Mouse (Mus musculus) hindbrain, postnatal 0 days (tissue): ENCODE measurements at regions not wholly inside any gene's neighbourhood (a gene's known extent, or its start where the extent isn't known, plus 50 kb on each side); places are given as distances from the start of the nearest gene placed in this dataset.

ENCODE experiments used
- ATAC-seq: fragments of 200-750 bp; cut with Nextera tagmentation; 2 replicates; pipeline ENCODE4 v1.8.0; 2017; ENCODE audit warnings: mild to moderate bottlenecking, moderate TSS enrichment, moderate library complexity
- DNase-seq: peaks from one replicate; pipeline ENCODE4 v3.0.0-alpha.2; 2015; ENCODE audit warnings: low spot score
- H3K27ac ChIP-seq: fragments of 300-500 bp; sonication (generic); 2 replicates; pipeline ENCODE4 v1.5.1; 2014; ENCODE audit warnings: mild to moderate bottlenecking
- H3K27me3 ChIP-seq: fragments of 300-500 bp; sonication (generic); 2 replicates; pipeline ENCODE4 v1.6.1; 2014; ENCODE audit warnings: low read length, mixed read lengths; ENCODE audit not compliant: insufficient read depth
- H3K36me3 ChIP-seq: fragments of 300-500 bp; sonication (generic); 2 replicates; pipeline ENCODE4 v1.6.1; 2014; ENCODE audit warnings: low read length, mixed read lengths; ENCODE audit not compliant: insufficient read depth
- H3K4me1 ChIP-seq: fragments of 300-500 bp; sonication (generic); 2 replicates; pipeline ENCODE4 v1.6.1; 2014; ENCODE audit warnings: antibody characterized with exemption, low read length, mixed read lengths; ENCODE audit not compliant: insufficient read depth
- H3K4me2 ChIP-seq: fragments of 300-500 bp; sonication (generic); 2 replicates; pipeline ENCODE4 v1.6.1; 2014; ENCODE audit warnings: low read depth, mild to moderate bottlenecking, low read length, moderate library complexity, mixed read lengths
- H3K4me3 ChIP-seq: fragments of 300-500 bp; sonication (generic); 2 replicates; pipeline ENCODE4 v1.5.1; 2014; ENCODE audit warnings: low read length
- H3K9ac ChIP-seq: fragments of 300-500 bp; sonication (generic); replicated peaks from 2 replicates; pipeline ENCODE4 v1.6.1; 2014; ENCODE audit warnings: mild to moderate bottlenecking, low read length, moderate library complexity, mixed read lengths
- H3K9me3 ChIP-seq: fragments of 300-500 bp; sonication (generic); 2 replicates; pipeline ENCODE4 v1.6.1; 2016; ENCODE audit warnings: low read length, mixed read lengths
- CTCF ChIP-seq: IDR thresholded peaks from 2 replicates; pipeline ENCODE4 v1.5.1; 2016; ENCODE audit warnings: antibody characterized with exemption, control low read depth, low read depth
- WGBS: fragments of 180-500 bp; shearing (Covaris S2); extraction: QIAGEN DNeasy Blood & Tissue Kit; methylation state at CpG from one replicate; pipeline ENCODE4 v1.1.7; 2014; 5-methylcytosine and 5-hydroxymethylcytosine counted together

DNA sequence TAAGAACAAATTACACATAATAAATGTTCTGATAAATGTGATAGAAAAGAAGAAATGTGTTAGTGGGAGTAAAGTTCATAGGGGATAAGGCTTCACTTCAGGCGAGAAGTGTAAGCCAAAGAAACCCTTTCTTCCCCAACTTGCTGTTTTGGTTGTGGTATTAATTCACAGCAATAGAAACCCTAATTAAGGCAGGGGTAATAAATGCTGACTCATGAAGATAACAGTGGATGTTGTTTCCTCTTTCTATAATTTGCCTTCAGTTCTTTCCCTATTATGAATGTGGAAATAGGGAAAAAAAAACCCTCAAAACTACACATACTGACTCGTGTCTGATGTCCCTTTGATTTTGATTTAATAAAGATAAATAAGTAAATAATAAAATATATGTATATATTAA lies 104.8 kb upstream of the Ccn2 start:
- Histone ChIP-seq H3K4me3 (no peak overlapping the region), H3K9me3 (no peaks in the 10 kb centered on the region), H3K36me3 (no peaks in the 10 kb centered on the region), H3K27ac (no peak overlapping the region), H3K4me2 (no peak overlapping the region), H3K4me1 (no peaks in the 10 kb centered on the region), H3K27me3 (no peaks in the 10 kb centered on the region), H3K9ac (no peak overlapping the region)
- WGBS: 88% methylated on average over 2 of the region's 2 CpGs
- TF ChIP-seq CTCF: no peak
- no peak for ATAC-seq
- DNase-seq: no peak

DNA sequence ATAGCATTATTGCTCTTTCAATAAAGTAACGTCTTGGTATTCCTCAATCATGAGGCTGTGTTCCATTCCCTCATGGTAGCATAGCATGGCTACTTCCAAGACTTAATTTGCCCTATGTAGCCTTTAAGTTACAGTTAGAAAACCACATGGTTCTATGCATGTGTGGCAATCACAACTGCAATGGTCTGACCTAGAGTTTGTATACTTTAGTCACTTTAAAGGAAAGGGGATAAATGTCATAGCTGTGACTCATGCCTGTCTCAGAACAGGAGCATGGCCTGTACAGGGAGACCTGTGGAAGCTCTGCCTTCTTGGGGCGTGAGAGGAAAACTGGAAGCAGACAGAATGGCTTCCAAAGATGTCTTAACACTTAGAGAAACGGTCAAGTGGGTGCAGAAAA lies 103.4 kb upstream of the Ccn2 start:
- 91% methylated on average over 3 of the region's 3 CpGs for WGBS
- no peak overlapping the region for H3K27ac ChIP-seq
- H3K4me1 ChIP-seq: no peaks in the 10 kb centered on the region
- DNase-seq (no peak), ATAC-seq (no peak)
- no peak overlapping the region for H3K4me2 ChIP-seq
- no peak for TF ChIP-seq CTCF
- no peak overlapping the region for H3K4me3 ChIP-seq
- H3K9me3 ChIP-seq: no peaks in the 10 kb centered on the region
- H3K36me3 ChIP-seq: no peaks in the 10 kb centered on the region
- H3K9ac ChIP-seq: no peak overlapping the region
- no peaks in the 10 kb centered on the region for H3K27me3 ChIP-seq

DNA sequence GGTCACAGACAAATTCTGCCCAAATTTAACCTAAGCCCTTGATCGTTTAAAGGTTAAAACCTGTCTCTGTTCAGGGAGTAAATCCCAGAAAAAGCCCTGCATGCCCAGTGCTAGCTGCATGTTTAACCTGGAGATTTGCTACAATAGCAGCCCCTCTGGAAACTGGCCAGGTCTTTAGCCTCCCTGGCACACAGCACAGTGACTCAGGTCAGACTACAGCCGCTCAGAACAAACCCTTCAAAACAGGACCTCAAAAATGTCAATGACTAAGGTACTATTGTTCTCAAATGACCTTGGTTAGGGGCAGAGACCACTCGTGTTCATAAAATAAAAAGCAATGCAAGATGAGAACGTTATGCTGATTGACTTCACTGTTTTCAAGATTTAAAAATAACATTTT lies 101.8 kb upstream of the Ccn2 start:
- H3K27me3 ChIP-seq: no peaks in the 10 kb centered on the region
- H3K4me3 ChIP-seq: no peak overlapping the region
- H3K36me3 ChIP-seq: no peaks in the 10 kb centered on the region
- WGBS: 54% methylated on average over 4 of the region's 4 CpGs
- no peaks in the 10 kb centered on the region for H3K9me3 ChIP-seq
- no peak for ATAC-seq
- H3K9ac ChIP-seq: no peak overlapping the region
- H3K27ac ChIP-seq: no peak overlapping the region
- no peak for TF ChIP-seq CTCF
- no peak overlapping the region for H3K4me2 ChIP-seq
- H3K4me1 ChIP-seq: no peaks in the 10 kb centered on the region
- DNase-seq: peak; percentile 41

DNA sequence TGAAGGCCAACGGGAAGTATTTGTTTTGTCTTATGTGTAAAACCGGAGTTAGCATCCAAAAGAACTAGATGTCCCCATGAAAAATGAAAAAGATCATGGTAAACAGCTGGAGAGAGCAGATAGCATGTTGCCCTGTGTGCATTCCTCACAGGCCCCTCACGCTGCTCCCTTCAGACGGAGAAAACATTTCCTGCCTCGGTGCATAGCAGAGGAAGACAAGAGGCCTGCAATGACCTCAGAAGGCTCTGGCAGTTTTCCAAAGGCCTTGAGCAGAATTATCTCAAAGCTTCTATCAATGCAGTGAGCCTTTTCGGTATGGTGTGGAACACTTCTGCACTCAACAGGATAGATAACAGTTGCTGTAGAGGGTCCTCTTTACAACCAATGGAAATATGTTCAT lies 101.3 kb upstream of the Ccn2 start:
- Histone ChIP-seq H3K4me3 (no peak overlapping the region), H3K27me3 (no peaks in the 10 kb centered on the region), H3K4me1 (no peaks in the 10 kb centered on the region), H3K4me2 (no peak overlapping the region), H3K9ac (no peak overlapping the region), H3K36me3 (no peaks in the 10 kb centered on the region), H3K9me3 (no peaks in the 10 kb centered on the region), H3K27ac (no peak overlapping the region)
- no peak for TF ChIP-seq CTCF
- peak; percentile 54 for DNase-seq
- ATAC-seq: no peak
- WGBS: 49% methylated on average over 6 of the region's 6 CpGs

DNA sequence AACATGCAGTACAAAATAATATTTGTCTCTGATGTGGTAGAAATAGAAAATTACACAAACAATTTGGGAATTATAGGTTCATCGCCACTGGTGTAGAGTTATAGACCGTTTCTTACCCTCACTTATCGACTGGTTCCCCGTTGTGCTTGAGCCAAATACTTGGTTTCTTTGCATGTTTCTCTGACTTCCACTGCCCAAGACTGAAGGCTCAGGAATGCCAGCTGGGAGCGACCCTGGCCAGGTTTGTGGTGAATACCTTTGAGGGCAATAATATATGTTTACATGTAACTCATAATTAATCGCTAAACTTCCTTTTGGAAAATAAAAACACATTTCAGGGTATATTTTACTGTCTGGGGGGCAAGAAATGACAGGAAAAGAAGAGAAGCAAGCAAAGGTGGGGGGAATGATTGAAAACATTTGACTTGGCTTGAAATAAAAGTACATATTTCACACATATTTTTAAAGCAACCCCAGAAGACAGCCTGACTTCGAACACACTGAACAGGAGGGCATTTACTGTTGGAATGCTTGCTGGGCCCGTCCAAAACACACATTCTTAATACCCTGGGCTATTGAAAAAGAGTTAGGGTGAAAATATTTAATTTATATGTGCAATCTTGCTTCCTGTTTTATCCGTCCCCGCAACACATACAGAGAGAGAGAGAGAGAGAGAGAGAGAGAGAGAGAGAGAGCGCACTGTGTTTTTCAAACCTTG lies 75.3 kb upstream of the Ccn2 start:
- Histone ChIP-seq H3K9me3 (no peaks in the 10 kb centered on the region), H3K9ac (no peak overlapping the region), H3K4me1 (no peaks in the 10 kb centered on the region), H3K27ac (no peak overlapping the region), H3K4me2 (no peak overlapping the region), H3K4me3 (no peak overlapping the region), H3K27me3 (no peaks in the 10 kb centered on the region), H3K36me3 (no peaks in the 10 kb centered on the region)
- ATAC-seq: no peak
- no peak for DNase-seq
- TF ChIP-seq CTCF: no peak
- 89% methylated on average over 11 of the region's 11 CpGs for WGBS

DNA sequence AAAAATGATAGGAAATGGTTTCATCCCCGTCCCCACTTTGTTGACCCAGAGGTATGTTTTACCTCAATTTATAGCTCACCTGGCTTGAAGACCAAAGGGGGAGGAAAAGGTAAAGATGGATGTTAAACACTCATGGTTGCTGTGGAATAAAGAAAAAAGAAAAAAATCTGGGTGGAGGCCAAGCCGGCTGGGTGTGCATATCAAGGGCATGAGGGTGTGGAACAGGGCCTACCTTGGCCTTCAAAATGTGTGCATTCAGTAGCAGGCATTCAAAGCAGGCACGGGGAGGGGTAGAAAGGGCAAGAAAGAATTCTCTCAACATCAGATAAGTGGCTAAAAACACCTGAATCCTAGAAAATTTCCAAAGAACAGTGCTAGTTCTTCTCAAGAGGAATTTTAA lies 74.7 kb upstream of the Ccn2 start:
- H3K27me3 ChIP-seq: no peaks in the 10 kb centered on the region
- H3K27ac ChIP-seq: no peak overlapping the region
- DNase-seq (no peak), ATAC-seq (no peak)
- no peaks in the 10 kb centered on the region for H3K4me1 ChIP-seq
- no peaks in the 10 kb centered on the region for H3K36me3 ChIP-seq
- no peaks in the 10 kb centered on the region for H3K9me3 ChIP-seq
- WGBS: 88% methylated on average over 3 of the region's 3 CpGs
- H3K4me2 ChIP-seq: no peak overlapping the region
- no peak overlapping the region for H3K9ac ChIP-seq
- TF ChIP-seq CTCF: no peak
- H3K4me3 ChIP-seq: no peak overlapping the region

DNA sequence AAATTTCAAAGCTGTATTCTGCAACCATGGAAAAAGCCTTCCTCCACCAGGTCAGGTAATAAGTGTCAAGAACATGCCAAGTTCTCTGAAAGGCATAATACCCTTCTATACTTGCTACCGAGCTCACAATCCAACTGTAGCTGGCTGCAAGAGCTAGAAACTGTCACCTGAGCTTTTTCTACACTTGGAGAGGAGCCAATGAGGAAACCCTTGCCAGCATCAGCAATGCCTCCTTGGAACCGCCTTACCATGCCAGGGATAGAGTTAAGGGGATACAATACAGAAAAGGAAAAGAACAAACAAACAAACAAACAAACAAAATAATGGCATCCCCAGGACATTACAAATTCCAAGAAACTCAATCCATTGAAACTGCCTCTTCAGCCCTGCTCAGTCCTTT lies 62.5 kb upstream of the Ccn2 start:
- 58% methylated on average over 2 of the region's 2 CpGs for WGBS
- Histone ChIP-seq H3K9me3 (no peaks in the 10 kb centered on the region), H3K4me3 (no peak overlapping the region), H3K36me3 (no peaks in the 10 kb centered on the region), H3K4me2 (no peak overlapping the region), H3K27ac (no peak overlapping the region), H3K27me3 (no peaks in the 10 kb centered on the region), H3K9ac (no peak overlapping the region), H3K4me1 (no peaks in the 10 kb centered on the region)
- DNase-seq (no peak), ATAC-seq (no peak)
- no peak for TF ChIP-seq CTCF
